Mouse (Mus musculus) midbrain, embryonic 10.5 days (tissue): ENCODE data around the gene Dyrk3. TPM values are rescaled to one million over a fixed set of nuclear protein-coding genes. Genes with fewer than 3 reads are reported as not detected.

Source experiments
- DNase-seq: peaks from one replicate; pipeline ENCODE4 v3.0.0-alpha.2; 2017; ENCODE audit warnings: low spot score
- H3K27ac ChIP-seq: fragments of 300-500 bp; sonication (generic); replicated peaks from 2 replicates; pipeline ENCODE4 v1.5.1; 2016; ENCODE audit warnings: mild to moderate bottlenecking
- H3K27me3 ChIP-seq: fragments of 300-500 bp; sonication (generic); 2 replicates; pipeline ENCODE4 v1.6.1; 2016; ENCODE audit warnings: low read depth, mild to moderate bottlenecking; ENCODE audit not compliant: poor library complexity, severe bottlenecking
- H3K36me3 ChIP-seq: fragments of 300-500 bp; sonication (generic); 2 replicates; pipeline ENCODE4 v1.6.1; 2016; ENCODE audit warnings: mild to moderate bottlenecking, moderate library complexity
- H3K4me1 ChIP-seq: fragments of 300-500 bp; sonication (generic); 2 replicates; pipeline ENCODE4 v1.6.1; 2016
- H3K4me3 ChIP-seq: fragments of 300-500 bp; sonication (generic); 2 replicates; pipeline ENCODE4 v1.5.1; 2016; ENCODE audit warnings: mild to moderate bottlenecking, moderate library complexity
- H3K9me3 ChIP-seq: fragments of 300-500 bp; sonication (generic); replicated peaks from 2 replicates; pipeline ENCODE4 v1.6.1; 2016; ENCODE audit warnings: mild to moderate bottlenecking
- WGBS: fragments of 180-500 bp; shearing (Covaris S2); methylation state at CpG from one replicate; pipeline ENCODE4 v1.1.7; 2016; 5-methylcytosine and 5-hydroxymethylcytosine counted together
- polyA plus RNA-seq: library from polyadenylated mRNA; unstranded; fragments of >200 nt; fragmentation: Nextera tagmentation; extraction: Ambion mirVana; gene quantifications from 2 replicates; pipeline ENCODE4 v1.2.1, GENCODE M21; 2016

Gene Dyrk3
- polyA plus RNA-seq, 1 experiment from 2014 or later = 15.4 TPM

- Histone ChIP-seq H3K36me3 (peaks cover 8% of the 10 kb centered on the region), H3K9me3 (no peaks in the 10 kb centered on the region), H3K4me3 (peak overlapping the region; percentile 77), H3K27ac (peak overlapping the region; percentile 96), H3K4me1 (peaks cover 66% of the 10 kb centered on the region), H3K27me3 (peaks cover 24% of the 10 kb centered on the region)
- DNase-seq = no peak
- 26% methylated on average over 9 of the region's 9 CpGs for WGBS
These were observed 41.9 kb downstream of the Dyrk3 start for GRCm38 (mm10) chr1:131096132-131096695.

DNA sequence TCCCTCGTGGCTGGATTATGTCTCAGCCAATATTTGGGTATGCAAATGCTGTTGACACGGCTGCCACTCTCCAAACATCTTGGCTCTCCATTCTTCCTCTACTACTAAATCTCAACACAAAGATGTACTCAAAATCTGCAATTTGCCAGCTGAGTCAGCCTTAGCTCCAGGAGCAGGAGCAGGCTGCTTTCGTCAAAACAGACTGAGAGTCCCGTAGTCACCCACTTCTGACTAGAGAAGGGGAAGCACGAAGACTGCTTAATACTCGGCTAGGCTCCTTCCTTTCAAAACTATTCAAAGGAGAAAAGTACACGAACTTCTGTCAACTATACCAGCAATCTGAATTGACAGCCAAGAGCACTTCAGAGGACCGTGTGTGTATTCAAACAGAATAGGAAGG, 42.6 kb downstream of the Dyrk3 start:
- Histone ChIP-seq H3K4me3 (peak overlapping the region; percentile 77), H3K27me3 (peaks cover 22% of the 10 kb centered on the region), H3K9me3 (no peaks in the 10 kb centered on the region), H3K27ac (peak overlapping the region; percentile 96; the same call in 1 of the 2 replicates), H3K36me3 (peaks cover 8% of the 10 kb centered on the region), H3K4me1 (peaks cover 72% of the 10 kb centered on the region)
- DNase-seq = no peak
- WGBS = 28% methylated on average over 8 of the region's 8 CpGs

GRCm38 (mm10) chr1:131093889-131094288, 44.3 kb downstream of the Dyrk3 start:
- Histone ChIP-seq H3K4me1 (peaks cover 87% of the 10 kb centered on the region), H3K27me3 (peaks cover 6% of the 10 kb centered on the region), H3K9me3 (no peaks in the 10 kb centered on the region), H3K4me3 (no peak overlapping the region), H3K36me3 (peaks cover 8% of the 10 kb centered on the region), H3K27ac (no peak overlapping the region)
- no peak for DNase-seq
- 90% methylated on average over 8 of the region's 8 CpGs for WGBS

- no peaks in the 10 kb centered on the region for H3K27me3 ChIP-seq
- peaks cover 8% of the 10 kb centered on the region for H3K36me3 ChIP-seq
- H3K4me1 ChIP-seq = peaks cover 91% of the 10 kb centered on the region
- no peak for DNase-seq
- H3K27ac ChIP-seq = no peak overlapping the region
- 95% methylated on average over 3 of the region's 3 CpGs for WGBS
- no peak overlapping the region for H3K4me3 ChIP-seq
- no peaks in the 10 kb centered on the region for H3K9me3 ChIP-seq
These were observed 45.3 kb downstream of the Dyrk3 start for GRCm38 (mm10) chr1:131092846-131093245.

DNA sequence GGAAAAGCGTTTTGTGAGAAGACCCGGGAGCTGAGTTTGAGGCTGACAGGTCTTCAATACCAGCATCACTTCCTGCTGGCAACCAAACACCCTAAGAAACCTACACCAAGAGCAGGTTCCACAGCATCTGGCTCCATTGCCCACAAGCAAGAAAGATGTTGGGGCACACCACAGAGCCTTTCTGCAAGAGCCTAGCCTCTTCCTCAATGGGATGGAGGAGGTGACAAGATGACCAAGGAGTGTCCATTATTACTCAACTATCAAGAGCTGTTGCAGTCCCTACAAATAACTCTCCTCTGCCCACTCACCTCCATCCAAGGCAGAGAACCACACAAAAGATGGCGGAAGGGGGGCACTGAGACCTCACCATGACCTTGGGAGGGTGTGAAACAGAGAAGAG, 46.0 kb downstream of the Dyrk3 start:
- 85% methylated on average over 3 of the region's 3 CpGs for WGBS
- no peaks in the 10 kb centered on the region for H3K9me3 ChIP-seq

GRCm38 (mm10) chr1:131091481-131091880, 46.7 kb downstream of the Dyrk3 start:
- H3K4me3 ChIP-seq = no peak overlapping the region
- DNase-seq = no peak
- peaks cover 99% of the 10 kb centered on the region for H3K4me1 ChIP-seq
- H3K27ac ChIP-seq = no peak overlapping the region
- peaks cover 8% of the 10 kb centered on the region for H3K36me3 ChIP-seq
- no peaks in the 10 kb centered on the region for H3K27me3 ChIP-seq
- WGBS = 90% methylated on average over 3 of the region's 3 CpGs
- no peaks in the 10 kb centered on the region for H3K9me3 ChIP-seq

More for the DNA sequence above, 46.0 kb downstream of the Dyrk3 start:
- Histone ChIP-seq H3K36me3 (peaks cover 8% of the 10 kb centered on the region), H3K4me1 (peaks cover 96% of the 10 kb centered on the region), H3K27me3 (no peaks in the 10 kb centered on the region), H3K4me3 (no peak overlapping the region), H3K27ac (no peak overlapping the region)
- no peak for DNase-seq

DNA sequence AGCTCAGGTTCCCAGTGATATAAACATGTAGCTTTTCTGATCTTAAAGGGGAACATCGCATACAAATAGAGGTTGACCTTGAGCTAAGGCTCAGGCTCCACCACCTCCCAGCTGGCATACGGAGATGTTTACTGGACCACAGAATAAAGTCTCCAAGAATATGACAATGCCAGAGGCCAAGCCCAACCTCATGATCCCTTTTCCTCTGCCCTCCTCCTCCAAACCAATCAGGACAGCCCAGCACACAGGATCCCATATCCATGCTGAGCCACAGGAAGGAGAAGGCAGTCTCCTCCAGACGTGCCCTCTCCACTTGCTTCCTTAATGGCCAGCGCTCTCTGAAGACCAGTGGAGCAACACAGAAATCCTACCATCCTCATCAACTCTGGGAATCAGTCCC, 47.3 kb downstream of the Dyrk3 start:
- 79% methylated on average over 4 of the region's 4 CpGs for WGBS
- H3K27ac ChIP-seq = no peak overlapping the region

DNA sequence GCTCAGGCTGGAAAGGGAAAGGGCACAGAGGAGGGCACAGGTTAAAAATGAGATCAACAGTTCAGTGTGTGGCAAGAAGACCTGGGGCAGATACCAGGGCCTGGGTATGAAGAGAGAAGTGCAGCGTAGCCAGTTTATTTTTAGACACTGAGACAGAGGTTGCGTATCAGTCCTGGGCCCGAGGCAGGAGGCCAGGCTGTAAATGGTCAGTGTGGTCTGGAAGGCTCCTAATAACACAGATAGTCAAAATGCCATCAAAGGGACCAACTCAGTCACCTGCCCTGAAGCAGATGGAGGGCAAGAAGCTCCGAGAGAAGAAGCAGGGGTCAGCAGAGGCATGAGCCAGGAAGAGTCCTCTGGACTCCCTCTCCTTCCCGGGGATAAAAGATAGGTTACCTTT, 47.9 kb downstream of the Dyrk3 start:
- H3K4me3 ChIP-seq = no peak overlapping the region
- H3K27ac ChIP-seq = no peak overlapping the region
- 87% methylated on average over 5 of the region's 5 CpGs for WGBS
- H3K9me3 ChIP-seq = no peaks in the 10 kb centered on the region
- peaks cover 99% of the 10 kb centered on the region for H3K4me1 ChIP-seq
- no peak for DNase-seq
- H3K36me3 ChIP-seq = peaks cover 8% of the 10 kb centered on the region
- no peaks in the 10 kb centered on the region for H3K27me3 ChIP-seq

More for the DNA sequence above, 47.3 kb downstream of the Dyrk3 start:
- Histone ChIP-seq H3K4me1 (peaks cover 99% of the 10 kb centered on the region), H3K4me3 (no peak overlapping the region), H3K36me3 (peaks cover 8% of the 10 kb centered on the region), H3K27me3 (no peaks in the 10 kb centered on the region), H3K9me3 (no peaks in the 10 kb centered on the region)
- DNase-seq = no peak

GRCm38 (mm10) chr1:131089525-131090127, 48.5 kb downstream of the Dyrk3 start:
- Histone ChIP-seq H3K4me3 (no peak overlapping the region), H3K27me3 (no peaks in the 10 kb centered on the region), H3K27ac (peak overlapping the region; percentile 67; the same call in 1 of the 2 replicates), H3K9me3 (no peaks in the 10 kb centered on the region), H3K4me1 (peaks cover 99% of the 10 kb centered on the region), H3K36me3 (peaks cover 5% of the 10 kb centered on the region)
- no peak for DNase-seq
- WGBS = 90% methylated on average over 2 of the region's 2 CpGs

- H3K27me3 ChIP-seq = no peaks in the 10 kb centered on the region
- peak overlapping the region; percentile 67 for H3K27ac ChIP-seq
- peaks cover 99% of the 10 kb centered on the region for H3K4me1 ChIP-seq
- 56% methylated on average over 11 of the region's 11 CpGs for WGBS
- no peak for DNase-seq
- H3K36me3 ChIP-seq = peaks cover 2% of the 10 kb centered on the region; the same call in 1 of the 2 replicates
- peak overlapping the region; percentile 27; the same call in 1 of the 2 replicates for H3K4me3 ChIP-seq
- H3K9me3 ChIP-seq = no peaks in the 10 kb centered on the region
These were observed 49.6 kb downstream of the Dyrk3 start for GRCm38 (mm10) chr1:131088547-131088946.

GRCm38 (mm10) chr1:131086907-131087306, 51.2 kb downstream of the Dyrk3 start:
- H3K27ac ChIP-seq = peak overlapping the region; percentile 70
- no peak for DNase-seq
- WGBS = 35% methylated on average over 7 of the region's 7 CpGs

DNA sequence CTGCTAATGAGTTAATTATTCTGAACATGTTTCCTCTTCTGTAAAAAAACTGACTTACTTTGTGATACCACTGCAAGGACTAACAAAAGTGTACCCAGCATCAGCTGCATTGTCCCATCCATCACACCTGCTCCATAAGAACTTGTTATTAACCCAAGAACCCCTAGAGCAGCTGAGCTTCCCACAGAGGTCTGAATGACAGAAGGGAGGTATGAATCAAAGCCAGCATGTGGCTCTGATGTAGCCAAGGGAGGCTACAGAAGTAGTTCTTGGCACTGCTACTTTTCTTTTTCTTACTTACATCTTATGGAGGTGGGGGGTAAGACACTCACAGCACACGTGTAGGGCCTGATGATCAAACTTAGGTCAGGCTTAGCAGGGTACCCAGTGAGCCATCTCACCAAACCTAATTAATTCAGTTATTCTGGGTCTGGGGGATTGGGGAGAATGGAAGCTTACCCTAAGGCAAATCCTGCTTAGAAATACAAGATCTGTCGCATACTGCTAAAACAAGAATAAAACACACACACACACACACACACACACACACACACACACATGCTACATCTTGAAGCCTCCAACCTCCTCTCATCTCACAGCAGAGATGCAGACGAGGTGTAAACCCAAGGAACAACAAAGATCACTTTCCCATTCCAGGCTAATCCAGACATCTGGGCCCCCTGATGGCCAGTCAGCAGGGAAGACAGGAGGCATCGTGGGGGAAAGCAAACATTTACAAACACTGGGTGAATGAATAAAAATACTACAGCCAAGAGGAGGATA, 52.0 kb downstream of the Dyrk3 start:
- DNase-seq = no peak
- 10% methylated on average over 4 of the region's 4 CpGs for WGBS
- no peaks in the 10 kb centered on the region for H3K36me3 ChIP-seq
- no peaks in the 10 kb centered on the region for H3K9me3 ChIP-seq
- H3K4me3 ChIP-seq = peak overlapping the region; percentile 5; the same call in 1 of the 2 replicates
- peak overlapping the region; percentile 70 for H3K27ac ChIP-seq
- no peaks in the 10 kb centered on the region for H3K27me3 ChIP-seq
- peaks cover 99% of the 10 kb centered on the region for H3K4me1 ChIP-seq

More at GRCm38 (mm10) chr1:131086907-131087306, 51.2 kb downstream of the Dyrk3 start:
- no peaks in the 10 kb centered on the region for H3K36me3 ChIP-seq
- H3K4me3 ChIP-seq = peak overlapping the region; percentile 5; the same call in 1 of the 2 replicates
- H3K27me3 ChIP-seq = no peaks in the 10 kb centered on the region
- peaks cover 98% of the 10 kb centered on the region for H3K4me1 ChIP-seq
- H3K9me3 ChIP-seq = no peaks in the 10 kb centered on the region

DNA sequence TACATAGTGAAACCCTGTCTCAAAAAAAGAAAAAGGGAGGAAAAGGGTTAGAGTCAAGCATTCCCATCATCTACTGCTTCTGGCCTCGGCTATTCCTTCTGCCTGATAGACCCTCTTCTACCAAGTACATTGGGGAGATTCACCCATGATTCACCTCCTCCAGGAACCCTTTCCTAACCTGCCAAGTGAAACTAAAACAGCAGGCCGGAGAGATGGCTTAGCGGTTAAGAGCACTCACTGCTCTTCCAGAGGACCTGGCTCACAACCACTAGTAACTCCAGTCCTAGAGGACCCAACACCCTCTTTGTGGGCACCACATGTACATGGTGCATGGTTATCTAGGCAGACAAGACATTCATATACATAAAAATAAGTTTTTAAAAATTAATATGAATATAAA, 52.9 kb downstream of the Dyrk3 start:
- no peaks in the 10 kb centered on the region for H3K36me3 ChIP-seq
- H3K4me3 ChIP-seq = no peak overlapping the region
- H3K9me3 ChIP-seq = no peaks in the 10 kb centered on the region
- no peak for DNase-seq
- H3K27ac ChIP-seq = 0 out of 2 replicates have a peak overlapping the region, but pooled peaks have one; percentile 13
- WGBS = 66% methylated on average over 3 of the region's 3 CpGs
- H3K27me3 ChIP-seq = no peaks in the 10 kb centered on the region
- peaks cover 99% of the 10 kb centered on the region for H3K4me1 ChIP-seq
